Mouse (Mus musculus) spleen, adult 2 months (tissue): ENCODE measurements around the gene Dpp8. TPM values are rescaled to one million over a fixed set of nuclear protein-coding genes. Genes with fewer than 3 reads are reported as not detected.
A peak's percentile ranks its signal among the peaks of the same experiment; 100 is the strongest.

ENCODE experiments used
- DNase-seq, 2 experiments: peaks; one replicate each; pipeline versions ENCODE4 v3.0.0 to v3.0.0-alpha.2; 2012 to 2021; ENCODE audit warnings: low spot score in 2 of 2, low read depth in 1 of 2
- H3K27ac ChIP-seq: fragments of 200-500 bp; 2 replicates; pipeline ENCODE4 v1.5.1; 2012; ENCODE audit warnings: low read length, inconsistent platforms; ENCODE audit not compliant: insufficient read depth
- H3K27me3 ChIP-seq: fragments of 200-500 bp; 2 replicates; pipeline ENCODE4 v1.6.1; 2012; ENCODE audit warnings: mild to moderate bottlenecking, moderate library complexity, low read length, inconsistent platforms; ENCODE audit not compliant: control insufficient read depth, insufficient read depth
- H3K36me3 ChIP-seq: fragments of 200-500 bp; 2 replicates; pipeline ENCODE4 v1.6.1; 2012; ENCODE audit warnings: mild to moderate bottlenecking, low read length, inconsistent platforms; ENCODE audit not compliant: control insufficient read depth, insufficient read depth
- H3K4me1 ChIP-seq: fragments of 200-500 bp; 2 replicates; pipeline ENCODE4 v1.6.1; 2011; ENCODE audit warnings: inconsistent platforms; ENCODE audit not compliant: control insufficient read depth, insufficient read depth, insufficient read length
- H3K4me3 ChIP-seq: fragments of 200-500 bp; 2 replicates; pipeline ENCODE4 v1.5.1; 2011; ENCODE audit warnings: mild to moderate bottlenecking, inconsistent platforms; ENCODE audit not compliant: insufficient read depth, insufficient read length; ENCODE audit errors: extremely low read depth
- CTCF ChIP-seq: fragments of 200-500 bp; IDR thresholded peaks from 2 replicates; pipeline ENCODE4 v1.5.1; 2011; ENCODE audit warnings: mild to moderate bottlenecking, inconsistent platforms; ENCODE audit not compliant: insufficient read depth, insufficient read length, insufficient replicate concordance; ENCODE audit errors: extremely low read depth
- POLR2A ChIP-seq: fragments of 200-500 bp; IDR thresholded peaks from 2 replicates; pipeline ENCODE4 v1.6.1; 2011; ENCODE audit warnings: low read depth, low read length, inconsistent platforms
- WGBS: fragments of 180-500 bp; shearing (Covaris S2); methylation state at CpG from one replicate; pipeline ENCODE4 v1.1.7; 2018; 5-methylcytosine and 5-hydroxymethylcytosine counted together
- polyA plus RNA-seq: library from polyadenylated mRNA; depleted of rRNA; stranded (reverse); fragments of >200 nt; gene quantifications from 2 replicates; pipeline ENCODE4 v1.2.3, GENCODE M21; 2012

The Dpp8 gene
- polyA plus RNA-seq, 1 experiment = 32.6 TPM

DNA sequence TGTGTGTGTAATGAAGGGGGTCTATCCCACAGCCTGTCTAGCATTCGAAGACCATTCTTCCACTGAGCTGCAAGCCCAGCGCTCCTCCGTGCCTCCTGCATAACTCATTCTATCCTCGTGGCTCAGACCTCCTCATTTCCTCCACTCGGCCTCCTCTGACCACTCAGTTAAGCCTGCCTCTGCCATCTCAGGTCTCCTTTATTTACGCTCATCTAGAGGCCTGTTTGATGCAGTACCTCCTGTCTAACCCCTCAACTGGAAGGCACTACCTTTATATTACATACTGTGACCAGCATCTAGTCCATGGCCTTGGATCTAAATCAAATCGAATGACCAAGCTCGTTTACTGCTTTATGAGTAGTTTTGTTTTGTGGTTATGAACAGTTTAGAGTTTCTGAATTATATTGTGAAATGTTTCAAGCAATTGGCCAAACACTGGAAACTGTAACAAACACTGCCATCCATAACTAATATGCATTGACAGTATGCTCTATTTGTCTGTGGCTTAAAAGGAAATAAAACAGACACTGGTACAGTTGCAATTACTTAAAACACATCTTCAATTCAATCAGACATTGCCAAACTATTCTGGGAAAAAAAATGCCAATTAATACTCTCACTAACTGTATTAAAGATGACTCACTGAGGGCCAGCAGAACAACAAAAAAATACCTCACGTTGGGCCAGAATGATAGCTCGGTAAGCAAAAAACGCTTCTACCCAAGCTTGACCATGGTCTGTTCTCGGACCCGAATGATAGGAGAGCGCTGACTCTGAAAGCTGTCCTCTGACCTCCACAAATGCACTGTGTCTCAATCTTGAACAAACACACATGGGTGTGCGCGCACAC, 15.0 kb upstream of the Dpp8 start:
- Histone ChIP-seq H3K27me3 (no peaks in the 10 kb centered on the region), H3K36me3 (no peaks in the 10 kb centered on the region), H3K4me1 (no peaks in the 10 kb centered on the region; the same call in 1 of the 2 replicates), H3K4me3 (no peak overlapping the region), H3K27ac (no peak overlapping the region)
- no peak for DNase-seq
- 91% methylated on average over 16 of the region's 16 CpGs for WGBS
- no peak for TF ChIP-seq CTCF
- no peak for TF ChIP-seq POLR2A

DNA sequence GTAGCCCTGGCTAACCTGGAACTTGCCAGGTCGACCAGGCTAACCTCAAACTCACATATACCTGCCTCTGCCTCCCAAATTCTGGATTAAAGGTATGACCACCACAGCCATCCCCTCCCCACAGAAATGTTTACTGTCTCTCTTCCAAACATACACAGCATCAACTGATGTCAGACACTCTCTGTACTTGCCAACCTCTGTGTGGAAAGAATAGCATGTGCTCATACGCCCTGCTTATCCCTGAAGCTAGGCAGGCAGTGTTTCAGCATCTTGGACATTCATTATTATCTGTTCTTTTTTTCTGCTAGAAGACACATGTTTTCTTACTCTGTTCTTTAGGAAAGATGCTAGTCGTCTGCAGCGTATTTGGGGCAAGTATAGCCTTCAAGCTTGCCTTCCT, 14.3 kb upstream of the Dpp8 start:
- H3K36me3 ChIP-seq = no peaks in the 10 kb centered on the region
- TF ChIP-seq CTCF (no peak), POLR2A (no peak)
- H3K27ac ChIP-seq = no peak overlapping the region
- peaks cover 2% of the 10 kb centered on the region; the same call in 1 of the 2 replicates for H3K4me1 ChIP-seq
- no peak overlapping the region for H3K4me3 ChIP-seq
- no peak for DNase-seq
- 94% methylated on average over 4 of the region's 4 CpGs for WGBS
- H3K27me3 ChIP-seq = no peaks in the 10 kb centered on the region

DNA sequence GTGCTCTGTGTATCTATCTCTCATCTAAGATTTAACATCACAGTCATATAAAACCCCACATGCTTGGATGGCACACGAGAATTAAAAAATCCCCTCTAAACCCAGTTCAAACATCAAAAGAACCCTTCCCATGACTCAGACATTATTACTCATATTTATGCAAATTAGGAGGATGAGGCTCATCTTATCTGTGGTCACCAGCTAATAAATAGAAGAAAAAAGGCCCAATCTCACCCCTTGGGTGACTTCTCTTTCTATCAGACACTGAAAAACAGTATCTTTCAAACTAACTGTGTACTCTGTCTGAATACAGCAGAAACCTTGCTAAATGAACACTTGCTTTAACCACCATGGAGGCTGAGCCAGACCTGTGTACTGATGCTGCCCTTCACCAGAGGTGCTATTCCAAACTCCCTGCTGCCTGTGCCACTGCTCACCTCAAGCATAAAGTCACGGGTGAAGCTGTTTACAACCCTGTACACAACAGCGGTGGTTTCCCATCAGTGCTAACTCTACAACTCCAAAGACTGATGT, 13.6 kb upstream of the Dpp8 start:
- Histone ChIP-seq H3K4me3 (no peak overlapping the region), H3K27me3 (no peaks in the 10 kb centered on the region), H3K4me1 (peaks cover 2% of the 10 kb centered on the region; the same call in 1 of the 2 replicates), H3K27ac (no peak overlapping the region), H3K36me3 (no peaks in the 10 kb centered on the region)
- TF ChIP-seq POLR2A = no peak
- no peak for TF ChIP-seq CTCF
- DNase-seq = no peak
- WGBS = 72% methylated on average over 3 of the region's 3 CpGs

DNA sequence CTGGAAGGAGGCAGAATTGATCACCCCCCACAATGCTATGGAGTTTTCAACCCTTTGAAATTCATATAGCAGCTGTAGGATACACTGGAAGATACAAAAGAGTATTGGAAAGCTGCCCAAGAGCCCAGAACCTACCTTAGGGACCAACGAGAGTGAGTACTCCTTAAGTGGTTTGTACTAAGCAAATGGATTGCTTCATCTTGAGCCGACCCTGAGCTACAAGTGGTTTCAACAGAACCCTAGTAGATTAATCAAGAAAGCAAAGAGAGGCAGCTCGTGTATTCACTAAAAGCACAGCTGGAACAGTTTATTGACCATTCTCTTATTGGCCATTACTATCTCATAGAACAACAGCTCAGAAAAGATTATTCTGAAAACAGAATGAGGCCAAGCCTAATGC, 13.1 kb upstream of the Dpp8 start:
- H3K36me3 ChIP-seq = no peaks in the 10 kb centered on the region
- DNase-seq = no peak
- peaks cover 2% of the 10 kb centered on the region; the same call in 1 of the 2 replicates for H3K4me1 ChIP-seq
- TF ChIP-seq POLR2A (no peak), CTCF (no peak)
- H3K27ac ChIP-seq = no peak overlapping the region
- 81% methylated on average over 3 of the region's 3 CpGs for WGBS
- no peak overlapping the region for H3K4me3 ChIP-seq
- H3K27me3 ChIP-seq = no peaks in the 10 kb centered on the region

DNA sequence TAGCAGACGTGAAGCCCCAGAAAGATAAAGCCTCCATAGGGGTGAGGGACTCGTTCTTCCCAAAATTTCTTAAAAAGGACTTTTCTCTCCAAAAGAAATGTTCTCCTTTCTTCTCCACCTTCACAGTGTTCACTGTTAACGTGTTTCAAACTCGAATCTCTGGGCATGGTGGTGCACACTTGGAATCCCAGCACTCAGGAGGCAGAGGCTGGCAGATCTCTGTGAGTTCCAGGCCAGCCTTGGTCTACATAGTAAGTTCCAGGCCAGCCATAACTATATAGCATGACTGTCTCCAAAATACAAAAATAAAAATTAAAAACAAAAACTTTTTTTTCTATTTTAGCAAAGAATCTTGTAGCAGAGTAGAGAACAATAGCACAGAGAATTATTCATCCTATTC, 12.1 kb upstream of the Dpp8 start:
- peaks cover 2% of the 10 kb centered on the region; the same call in 1 of the 2 replicates for H3K4me1 ChIP-seq
- no peak overlapping the region for H3K4me3 ChIP-seq
- H3K36me3 ChIP-seq = no peaks in the 10 kb centered on the region
- H3K27me3 ChIP-seq = no peaks in the 10 kb centered on the region
- 79% methylated on average over 4 of the region's 4 CpGs for WGBS
- DNase-seq = no peak
- TF ChIP-seq POLR2A (no peak), CTCF (no peak)
- H3K27ac ChIP-seq = no peak overlapping the region

DNA sequence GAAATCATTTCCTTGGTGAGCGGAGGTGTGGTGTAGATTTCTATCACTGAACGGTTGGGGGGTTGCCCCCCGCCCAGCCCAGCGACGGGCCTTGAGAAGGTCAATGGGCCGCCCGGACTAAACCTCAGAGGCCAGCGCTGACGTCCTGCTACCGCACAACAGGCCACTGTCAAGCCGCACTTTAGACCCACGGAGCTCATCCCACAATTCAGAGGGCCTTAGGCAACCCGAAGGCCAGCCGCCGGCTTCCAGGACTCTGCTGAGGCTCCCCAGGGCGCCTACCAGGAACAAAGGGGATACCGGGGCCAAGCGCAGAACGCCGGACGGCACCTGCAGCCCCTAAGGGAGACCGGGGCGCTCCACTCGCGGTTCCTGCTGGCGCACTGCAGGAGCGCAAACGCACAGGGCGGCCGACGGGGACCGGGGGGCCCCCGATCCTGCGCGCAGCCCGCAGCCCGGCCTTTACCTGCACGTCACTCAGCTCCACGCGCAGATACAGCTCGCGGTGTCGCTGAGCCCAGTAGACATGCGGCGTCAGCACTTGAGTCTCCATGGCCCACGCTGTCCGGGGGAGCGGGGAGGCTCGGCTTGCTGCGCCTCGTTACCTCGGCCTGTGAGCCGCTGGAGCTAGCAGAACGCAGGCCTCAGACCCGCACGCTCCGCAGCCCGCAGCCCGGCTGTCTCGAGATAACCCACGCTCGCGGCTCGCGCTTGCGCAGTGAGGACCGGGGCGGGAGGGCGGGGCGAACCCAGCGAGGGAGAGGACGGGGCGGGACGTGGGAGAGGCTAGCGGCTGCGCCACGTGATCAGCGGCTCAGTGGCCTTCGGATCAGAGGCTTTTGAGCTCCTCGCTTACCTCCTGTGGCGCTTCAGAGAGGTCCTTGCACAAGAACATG, 11.0 kb upstream of the Dpp8 start, which contains the start of gene Hacd3:
Hacd3 (minus strand) TSS at position 703 of the 896 bp plus-strand sequence.
- under 1% methylated on average over 77 of the region's 81 CpGs for WGBS
- Histone ChIP-seq H3K4me3 (peak within 1 kb of the TSS; percentile 84), H3K36me3 (no peaks in the 10 kb centered on the region), H3K27ac (peak within 1 kb of the TSS; percentile 95), H3K27me3 (no peaks in the 10 kb centered on the region), H3K4me1 (peaks cover 2% of the 10 kb centered on the region; the same call in 1 of the 2 replicates)
- TF ChIP-seq CTCF = no peak
- peak; percentile 60 for TF ChIP-seq POLR2A
- DNase-seq = peak; percentile 73 to 82
